Mouse (Mus musculus) frontal cortex, adult (tissue): ENCODE results near the gene Enoph1.

Experiments
- ATAC-seq: cut with Nextera tagmentation; 2 replicates; pipeline ENCODE4 v1.9.2; 2017; ENCODE audit warnings: mild to moderate bottlenecking, moderate library complexity, mixed read lengths; ENCODE audit not compliant: low TSS enrichment

Gene Enoph1

DNA sequence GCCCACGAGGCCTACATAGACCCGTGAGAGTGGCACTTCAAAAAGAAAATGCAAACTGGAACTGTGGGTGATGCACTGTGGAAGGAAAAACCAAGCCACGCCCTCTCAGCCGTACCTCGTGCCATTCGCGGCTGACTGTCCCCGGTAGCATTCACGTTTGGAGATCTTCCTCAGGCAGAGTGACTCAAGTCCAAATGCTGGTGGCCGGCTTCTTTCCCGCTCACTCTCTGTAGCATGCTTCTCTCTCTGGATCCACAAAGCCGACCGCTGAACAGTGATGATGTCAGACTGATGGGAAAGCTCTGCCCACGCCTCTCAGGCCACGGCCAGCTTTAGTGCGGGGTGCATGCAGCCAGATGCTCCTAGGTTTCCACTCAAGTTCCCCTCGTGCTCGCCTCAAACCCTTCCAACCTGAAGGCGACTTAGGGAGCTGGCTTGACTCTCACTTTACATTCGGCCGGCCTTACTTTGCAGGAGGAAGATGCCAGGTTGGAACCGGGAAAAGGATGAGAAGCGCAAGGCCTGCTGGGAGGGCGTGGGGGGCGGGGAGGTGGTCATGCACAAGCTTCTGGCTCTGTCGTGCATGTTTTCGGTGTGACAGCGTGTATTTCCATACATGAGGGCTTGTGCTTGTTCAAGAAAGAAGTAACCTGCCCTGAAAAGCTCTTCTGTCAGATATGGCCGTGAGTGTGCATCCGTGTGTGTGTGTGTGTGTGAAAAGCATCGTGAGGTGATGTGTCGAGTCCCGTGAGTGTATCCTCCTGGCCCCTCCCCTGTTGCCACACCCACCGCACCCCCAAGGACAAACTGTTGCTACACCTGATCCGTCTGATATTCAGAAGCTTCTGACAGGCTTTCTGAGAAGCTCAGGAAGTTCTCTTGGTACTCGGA, 39.5 kb downstream of the Enoph1 start:
- peak; percentile 44 for ATAC-seq

DNA sequence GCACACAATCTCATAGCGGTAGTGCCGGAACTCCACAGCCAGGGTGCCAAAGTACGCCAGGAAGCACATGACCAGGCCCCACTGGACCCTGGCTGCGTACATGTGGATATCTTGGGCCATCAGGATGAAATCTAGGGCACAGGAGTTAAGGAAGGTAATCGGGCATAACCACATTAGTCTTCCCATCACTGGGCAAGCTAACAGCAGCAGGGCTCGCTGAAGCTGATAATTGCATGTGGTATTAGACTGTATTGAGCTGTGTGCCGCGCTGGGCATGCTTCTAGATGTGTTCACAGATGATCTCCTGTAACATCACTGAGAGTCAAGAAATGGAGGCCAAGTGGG, 40.1 kb downstream of the Enoph1 start:
- ATAC-seq: no peak

DNA sequence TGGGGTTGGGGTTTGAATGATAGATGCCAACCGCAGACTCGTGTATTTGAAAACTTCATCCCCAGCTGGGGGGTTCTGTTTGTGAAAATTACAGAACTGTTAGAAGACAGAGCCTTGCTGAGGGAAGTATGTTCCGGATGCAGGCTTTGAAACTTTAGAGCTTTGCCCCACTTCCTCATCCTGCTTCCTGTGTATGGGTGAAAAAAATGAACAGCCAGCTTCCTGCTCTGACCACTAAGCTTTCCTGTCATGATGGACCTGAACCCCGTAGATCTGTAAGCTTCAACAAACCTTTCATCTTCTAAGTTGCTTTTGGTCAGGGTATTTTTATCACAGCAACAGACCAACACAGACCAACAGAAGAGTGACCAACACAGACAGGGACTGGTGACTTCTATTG, 42.2 kb downstream of the Enoph1 start:
- no peak for ATAC-seq

DNA sequence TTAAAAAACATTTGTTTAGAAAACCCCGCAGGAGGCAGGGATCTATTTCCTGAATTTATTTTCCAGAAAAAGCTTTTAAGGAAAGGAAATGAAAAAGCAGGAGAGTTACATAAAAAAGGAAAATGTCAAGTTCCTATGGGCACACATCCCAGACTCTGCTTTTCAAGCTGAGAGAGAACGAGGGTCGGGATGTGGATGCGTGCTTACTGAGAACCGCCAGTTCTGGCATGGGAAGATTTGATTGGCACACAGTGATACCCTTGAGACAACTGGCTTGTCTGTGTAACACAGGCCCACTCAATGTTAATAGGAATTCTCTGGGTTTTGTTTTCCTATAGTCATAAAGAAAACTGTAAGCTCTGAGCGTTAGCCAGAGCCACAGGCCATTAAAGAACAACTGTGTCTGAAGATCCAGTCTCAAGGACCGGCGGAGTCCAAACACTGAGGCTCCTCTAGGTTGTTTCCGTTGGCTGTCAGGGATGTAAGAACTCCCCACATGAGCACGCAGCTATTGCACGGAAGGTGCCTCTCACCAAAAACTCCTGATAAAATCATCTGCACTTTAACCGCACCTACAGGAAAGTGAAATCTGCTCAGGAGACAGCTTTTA, 44.3 kb downstream of the Enoph1 start:
- ATAC-seq: peak; percentile 62

DNA sequence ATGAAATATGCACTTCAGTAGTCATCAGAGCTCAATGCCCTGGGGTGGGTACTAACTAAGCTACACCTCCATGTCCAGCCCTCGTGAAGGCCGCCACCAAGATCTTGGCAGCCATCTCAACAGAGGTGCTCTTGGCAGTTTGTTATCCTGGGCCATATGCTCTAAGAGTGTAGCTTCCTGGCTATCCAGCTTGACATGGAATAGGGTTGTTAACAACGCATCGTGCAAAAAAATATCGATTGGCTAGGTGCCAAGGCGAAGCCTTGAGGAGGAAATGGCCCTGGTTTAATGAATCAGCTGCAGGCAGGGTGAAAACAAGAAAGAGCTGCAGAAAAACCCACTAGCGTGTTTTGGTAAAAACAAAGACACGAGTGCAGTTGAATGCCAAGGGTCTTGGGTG, 45.3 kb downstream of the Enoph1 start:
- no peak for ATAC-seq

DNA sequence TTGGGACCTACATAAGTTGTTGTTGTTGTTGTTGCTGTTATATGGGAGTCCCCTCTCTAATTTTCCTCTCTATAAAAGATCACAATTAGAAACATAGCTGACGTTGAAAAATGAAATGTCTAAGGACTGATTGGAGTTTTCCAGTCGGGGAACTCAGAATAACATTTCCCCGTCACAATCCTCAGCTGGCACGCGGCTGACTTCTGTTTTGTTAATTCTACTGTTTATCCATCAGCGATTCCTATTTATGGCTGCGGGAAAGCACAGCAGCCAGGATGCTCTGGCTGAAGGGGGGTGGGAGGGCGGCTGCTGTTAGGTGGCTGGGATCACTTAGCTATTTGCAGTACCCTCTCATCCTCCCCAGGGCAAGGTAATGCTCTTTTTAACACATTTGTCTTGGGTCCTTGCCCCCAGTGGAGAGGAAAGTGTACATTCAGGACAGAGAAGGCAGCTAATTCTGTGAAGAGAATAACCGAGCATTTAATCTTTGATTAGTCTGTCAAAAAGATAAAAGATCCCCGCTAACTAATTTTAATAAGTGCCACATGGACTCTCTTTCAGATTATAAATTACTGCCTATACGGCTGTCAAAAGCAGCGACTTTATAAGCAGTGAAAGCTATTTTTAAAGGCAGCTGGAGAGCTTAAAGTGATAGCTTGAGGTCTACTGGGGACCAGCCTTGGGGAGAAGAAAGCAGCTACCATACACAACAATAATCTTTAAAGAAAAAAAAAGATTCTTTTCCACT, 50.9 kb downstream of the Enoph1 start:
- ATAC-seq: no peak

DNA sequence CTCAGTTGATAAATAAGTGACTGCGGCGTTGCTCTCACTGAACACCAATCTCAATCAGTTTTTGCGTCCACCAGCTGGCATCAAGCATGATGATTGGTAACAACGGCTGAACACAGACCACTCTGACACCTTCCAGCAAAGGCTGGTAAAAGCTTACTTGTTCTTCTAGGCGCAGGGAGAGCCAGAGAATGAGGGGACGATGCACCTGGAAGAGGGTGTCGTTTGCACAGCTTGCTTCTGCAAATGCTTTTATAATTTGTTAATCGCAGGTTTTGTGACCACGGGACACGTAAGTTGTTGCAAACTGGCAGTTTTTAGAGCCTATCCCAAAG, 51.4 kb downstream of the Enoph1 start:
- no peak for ATAC-seq

DNA sequence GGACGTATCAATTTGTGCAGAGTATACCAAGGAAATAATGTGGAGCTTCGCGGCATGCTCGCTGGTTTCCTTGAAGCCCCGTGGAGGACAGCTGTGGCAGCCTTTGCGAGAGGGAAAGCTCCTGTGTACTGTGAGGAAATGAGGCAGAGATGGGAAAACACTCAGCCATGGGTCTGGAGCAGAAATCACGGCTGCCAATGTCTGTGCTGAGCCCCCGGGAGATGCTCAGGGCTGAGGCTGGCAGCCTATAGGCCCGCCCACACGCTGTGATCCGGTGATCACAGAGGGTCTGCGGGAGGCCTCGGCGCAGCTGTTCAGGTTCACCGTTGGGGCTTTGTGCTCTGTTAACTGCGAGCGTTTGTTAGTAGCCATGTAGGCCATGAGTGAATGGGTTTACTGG, 51.8 kb downstream of the Enoph1 start:
- 0 out of 2 replicates have a peak, but pooled peaks have one; percentile 9 for ATAC-seq

DNA sequence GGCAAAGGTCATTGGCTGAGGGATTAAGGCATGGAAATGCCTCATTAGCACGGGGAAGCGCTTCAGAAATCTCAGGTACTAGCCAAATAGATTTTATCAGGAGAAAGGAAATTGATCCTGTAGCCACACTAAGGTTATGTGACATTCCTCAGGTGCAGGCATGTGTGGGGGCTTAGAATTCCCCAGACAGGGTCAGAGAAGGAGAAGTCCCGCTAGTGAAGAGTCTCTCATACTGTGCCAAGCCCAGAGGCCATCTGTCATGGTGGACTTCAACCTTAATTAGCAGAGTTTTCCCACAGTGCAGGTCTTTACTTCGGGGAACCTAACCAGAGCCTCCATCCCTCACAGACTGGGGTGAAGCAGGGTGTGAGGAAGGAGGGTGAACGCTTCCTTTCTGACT, 57.2 kb downstream of the Enoph1 start:
- no peak for ATAC-seq

DNA sequence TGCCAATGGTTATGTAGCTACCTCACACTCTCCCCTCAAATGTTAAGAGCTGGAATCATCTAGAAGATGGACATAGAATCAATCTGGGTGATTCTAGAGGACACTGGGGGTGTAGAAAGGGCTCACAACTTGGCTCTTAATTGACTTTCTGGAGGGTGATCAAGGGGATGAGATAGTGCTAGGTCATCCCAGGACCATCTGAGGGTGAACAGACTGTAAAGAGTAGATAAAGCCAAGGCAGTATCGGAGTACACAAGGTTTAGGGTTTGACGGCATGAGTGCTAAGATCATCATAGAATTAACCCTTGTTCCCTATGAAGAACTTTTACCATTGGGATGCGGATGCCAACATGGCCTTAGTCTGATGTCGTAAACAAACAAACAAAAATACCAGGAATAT, 58.2 kb downstream of the Enoph1 start:
- no peak for ATAC-seq

DNA sequence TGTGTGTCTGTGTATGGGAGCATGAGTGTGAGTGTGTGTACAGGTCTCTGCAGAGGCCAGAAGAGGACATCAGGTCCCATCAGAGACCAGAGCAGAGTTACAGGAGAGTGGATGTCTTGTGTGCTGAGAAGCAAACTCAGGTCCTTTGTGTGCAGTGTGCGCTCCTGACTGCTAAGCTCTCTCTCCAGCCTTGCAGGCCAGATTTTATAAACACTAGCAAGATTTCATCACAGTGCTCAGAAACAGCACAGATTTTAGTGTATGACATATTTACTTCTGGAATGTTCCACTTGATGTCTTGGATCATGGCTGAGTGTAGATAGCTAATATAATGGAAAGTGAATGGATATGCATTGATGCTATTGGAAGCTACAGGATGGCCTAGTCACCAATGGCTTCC, 62.6 kb downstream of the Enoph1 start:
- ATAC-seq: no peak

DNA sequence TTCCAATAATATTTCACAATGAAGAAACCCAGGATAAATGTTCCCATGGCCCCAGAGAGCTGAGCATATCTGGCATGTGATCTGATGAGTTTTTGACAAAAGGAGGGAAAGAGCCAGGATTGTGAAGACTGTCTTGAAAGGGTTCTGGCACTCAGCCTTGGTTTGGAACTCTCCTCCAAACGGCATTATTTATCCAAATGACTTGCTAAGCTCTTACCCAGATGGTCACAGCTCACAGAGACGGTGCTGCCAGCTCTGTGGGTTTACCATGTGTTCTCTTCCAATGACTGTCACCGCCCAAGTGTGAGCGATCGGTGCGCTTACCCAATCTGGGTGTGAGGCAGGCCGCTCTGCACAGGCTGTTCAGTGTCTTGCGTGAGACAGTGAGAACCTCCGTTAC, 69.1 kb downstream of the Enoph1 start:
- ATAC-seq: peak; percentile 98

DNA sequence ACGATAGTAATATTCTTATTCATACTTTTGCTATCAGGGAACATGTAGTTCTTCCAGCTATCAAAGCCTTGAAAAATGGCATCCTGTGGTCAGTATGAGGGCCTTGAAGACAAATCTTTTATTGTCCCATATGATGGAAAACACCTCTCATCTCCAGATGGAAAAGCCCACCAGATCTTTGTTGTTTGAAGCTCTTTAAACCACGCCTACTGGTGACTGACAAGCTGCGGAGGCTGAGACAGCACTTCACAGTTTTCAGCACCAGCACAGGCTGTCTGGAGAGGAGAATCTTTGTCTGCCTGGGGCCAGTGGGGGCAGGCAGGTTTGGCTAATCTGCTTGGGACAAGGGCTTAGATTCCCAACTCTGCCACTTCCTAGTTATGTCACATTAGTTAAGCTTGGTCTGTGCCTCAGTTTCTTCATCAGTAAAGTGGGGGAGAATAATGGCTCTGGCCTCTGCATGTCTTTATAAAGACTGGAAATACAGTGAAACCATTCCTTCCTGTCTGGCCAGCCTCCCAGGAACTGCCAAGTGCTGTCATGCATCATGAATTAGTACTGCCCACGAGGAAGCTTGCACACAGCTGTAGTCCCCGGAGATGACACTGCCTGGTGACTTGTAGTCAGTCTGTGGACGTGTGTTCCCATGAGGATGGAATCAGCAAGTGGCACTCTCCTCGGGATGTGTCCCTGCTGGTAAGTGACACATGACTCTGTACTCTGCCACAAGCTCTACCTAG, 69.9 kb downstream of the Enoph1 start:
- peak; percentile 32; the same call in 1 of the 2 replicates for ATAC-seq

DNA sequence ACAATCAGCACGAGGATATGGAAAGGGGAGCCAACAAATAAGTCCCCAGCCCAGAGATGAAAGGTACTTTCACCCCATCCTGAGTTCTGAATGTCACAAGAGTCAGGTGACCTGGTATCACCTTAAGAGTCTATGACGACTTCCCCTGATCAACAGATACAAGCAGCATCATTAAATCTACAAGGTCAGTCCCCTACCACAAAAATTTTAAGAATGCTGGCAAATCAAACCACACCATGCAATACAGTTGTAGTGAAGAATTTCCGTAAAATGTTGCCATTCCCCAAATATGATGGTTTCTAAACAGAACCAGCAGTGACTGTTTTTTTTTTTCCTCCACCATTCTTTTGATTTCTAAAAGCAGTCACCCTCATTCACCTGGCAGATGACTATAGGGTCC, 70.8 kb downstream of the Enoph1 start:
- ATAC-seq: no peak

DNA sequence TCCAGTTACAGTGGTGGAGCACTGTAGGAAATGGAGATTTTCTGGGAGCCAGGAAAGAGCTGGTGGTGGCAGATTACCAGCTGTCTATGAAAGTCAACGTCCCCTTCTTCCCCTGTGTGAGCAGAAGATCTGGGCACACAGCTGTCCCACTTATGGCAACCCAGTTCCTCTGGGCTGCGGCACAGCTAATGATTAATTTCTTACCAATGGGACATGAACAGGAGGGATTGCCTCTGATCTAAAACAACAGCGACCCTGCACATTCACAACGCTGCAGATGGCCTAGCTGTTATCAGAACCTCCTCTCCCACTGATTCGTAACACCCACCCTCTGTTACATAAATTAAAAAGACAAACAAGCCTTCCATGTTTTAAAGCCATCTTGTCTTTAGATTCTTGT, 73.6 kb downstream of the Enoph1 start:
- ATAC-seq: no peak
